ENCODE assay signal across 1 mouse cellular context in the genomic region with DNA sequence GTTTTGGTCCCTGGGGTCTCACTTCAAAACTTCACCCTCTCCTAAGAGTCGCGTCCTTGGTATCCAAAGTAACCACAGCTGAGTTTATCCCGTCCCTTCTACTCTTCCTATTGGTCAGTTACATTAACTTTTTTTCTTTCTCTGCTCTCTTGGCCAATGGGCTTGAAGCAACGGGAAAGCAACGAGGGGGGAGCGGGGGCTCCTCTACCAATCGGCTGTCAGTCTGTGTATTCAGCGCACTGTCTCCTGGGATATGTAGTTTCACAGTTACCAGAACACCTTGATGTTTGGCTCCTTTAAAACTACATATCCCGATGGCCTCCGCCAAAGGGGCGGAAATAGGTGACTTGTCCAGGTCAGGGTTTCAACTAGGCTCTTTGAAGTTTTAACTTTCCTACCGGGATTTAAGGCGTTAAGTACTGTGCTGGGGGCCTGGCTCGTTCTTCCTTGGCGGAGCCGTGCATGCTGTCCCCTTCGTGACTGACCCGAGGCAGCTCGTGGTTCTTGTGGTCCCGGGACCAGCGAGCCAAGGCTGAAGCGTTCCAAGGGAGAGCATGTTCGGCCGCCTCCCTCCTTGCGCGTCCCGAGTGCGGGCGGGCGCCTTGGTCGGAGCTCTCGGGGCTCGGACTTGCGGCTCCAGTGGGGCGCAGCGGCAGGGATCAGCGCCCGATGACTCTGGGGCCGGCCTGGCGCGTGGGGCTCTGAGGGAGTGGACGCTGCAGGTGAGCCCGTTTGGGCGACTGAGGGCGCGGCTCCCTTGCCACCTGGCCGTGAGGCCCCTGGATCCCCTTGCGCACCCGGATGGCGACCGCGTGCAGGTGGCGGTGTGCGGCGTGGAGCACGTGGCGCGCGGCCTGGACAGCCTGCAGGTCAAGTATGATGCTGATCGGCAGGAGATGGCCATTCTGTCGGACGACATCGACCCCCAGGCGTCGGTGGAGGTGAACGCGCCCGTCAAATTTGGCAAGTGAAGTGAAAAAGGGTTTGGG.
TF ChIP-seq lines count a peak whose summit lies in the region.

TSS of gene Ccdc146 (minus strand) at position 64 of the 989 bp plus-strand sequence.
TSS of gene Fam185a (plus strand) at position 345 of the 989 bp plus-strand sequence.

TF ChIP-seq in CH12.LX, 34 proteins besides CTCF, POLR2A, EP300 and RAD21 (continued from another document):
- TF ChIP-seq GABPA (IDR thresholded peaks at IDR 0.05; ENCODE audit: insufficient replicate concordance, low read depth, low read length), result peak; percentile 90; the same call in 1 of the 2 replicates
- TF ChIP-seq IRF4 (IDR thresholded peaks at IDR 0.05; ENCODE audit: low read depth, low read length), result peak; percentile 62; the same call in 1 of the 2 replicates
- no peak for TF ChIP-seq ZC3H11A (IDR thresholded peaks at IDR 0.05; ENCODE audit: low read depth, low read length)
- TF ChIP-seq HCFC1 (IDR thresholded peaks at IDR 0.05; ENCODE audit: low read depth, low read length), result peak; percentile 100
- TF ChIP-seq RCOR1 (conservative IDR thresholded peaks at IDR 0.05; ENCODE audit: low read depth, low read length), result no peak
- peak; percentile 51; the same call in 1 of the 2 replicates for TF ChIP-seq TCF12 (IDR thresholded peaks at IDR 0.05; ENCODE audit: low read depth, low read length)
- TF ChIP-seq MAZ (IDR thresholded peaks at IDR 0.05; ENCODE audit: low read depth, low read length), result peak; percentile 81
- peak; percentile 96 for TF ChIP-seq MAX (IDR thresholded peaks at IDR 0.05; ENCODE audit: low read length)
- TF ChIP-seq BHLHE40 (IDR thresholded peaks at IDR 0.05; ENCODE audit: low read depth, low read length), result peak; percentile 78
- no peak for TF ChIP-seq POLR2AphosphoS2 (IDR thresholded peaks at IDR 0.05; ENCODE audit: low read depth, low read length)
- peak; percentile 100 for TF ChIP-seq ZNF384 (IDR thresholded peaks at IDR 0.05; ENCODE audit: low read depth, low read length)
- peak; percentile 64; the same call in 1 of the 2 replicates for TF ChIP-seq MEF2A (IDR thresholded peaks at IDR 0.05; ENCODE audit: borderline replicate concordance, low read depth, low read length)
- TF ChIP-seq MYC (IDR thresholded peaks at IDR 0.05; ENCODE audit: low read depth, low read length), result peak; percentile 95
- no peak; the same call in 1 of the 2 replicates for TF ChIP-seq USF2 (conservative IDR thresholded peaks at IDR 0.05; ENCODE audit: low read depth, low read length)
- no peak for TF ChIP-seq JUN (IDR thresholded peaks at IDR 0.05; ENCODE audit: insufficient read depth, low read depth, low read length)
- peak; percentile 94 for TF ChIP-seq ELF1 (IDR thresholded peaks at IDR 0.05; ENCODE audit: low read depth, low read length)
- no peak; the same call in 1 of the 2 replicates for TF ChIP-seq ZMIZ1 (IDR thresholded peaks at IDR 0.05; ENCODE audit: low read depth, low read length)
- peak; percentile 99 for TF ChIP-seq SIN3A (IDR thresholded peaks at IDR 0.05; ENCODE audit: low read length)
- TF ChIP-seq JUND (conservative IDR thresholded peaks at IDR 0.05; ENCODE audit: low read depth, low read length), result no peak
- no peak for TF ChIP-seq PAX5 (IDR thresholded peaks at IDR 0.05; ENCODE audit: low read length)
- TF ChIP-seq CHD1 (IDR thresholded peaks at IDR 0.05; ENCODE audit: low read depth, low read length), result peak; percentile 62; the same call in 1 of the 2 replicates
- TF ChIP-seq ZKSCAN1 (IDR thresholded peaks at IDR 0.05; ENCODE audit: borderline replicate concordance, low read depth, low read length), result no peak
- TF ChIP-seq UBTF (IDR thresholded peaks at IDR 0.05; ENCODE audit: low read depth, low read length), result peak; percentile 43; the same call in 1 of the 2 replicates
- TF ChIP-seq E2F4 (IDR thresholded peaks at IDR 0.05; ENCODE audit: insufficient replicate concordance, low read depth, low read length), result no peak
- no peak for TF ChIP-seq SMC3 (IDR thresholded peaks at IDR 0.05; ENCODE audit: low read depth, low read length)
- 0 out of 2 replicates have a peak, but pooled peaks have one; percentile 53 for TF ChIP-seq NELFE (IDR thresholded peaks at IDR 0.05; ENCODE audit: low read depth, low read length)
- TF ChIP-seq ETS1 (conservative IDR thresholded peaks at IDR 0.05; ENCODE audit: low read depth, low read length), result no peak
- peak; percentile 69; the same call in 1 of the 2 replicates for TF ChIP-seq TBP (conservative IDR thresholded peaks at IDR 0.05; ENCODE audit: low read depth, low read length)
- peak; percentile 94; the same call in 1 of the 2 replicates for TF ChIP-seq MXI1 (IDR thresholded peaks at IDR 0.05; ENCODE audit: low read depth, low read length)
- TF ChIP-seq USF1 (IDR thresholded peaks at IDR 0.05; ENCODE audit: low read depth, low read length), result no peak
